Mouse (Mus musculus): ENCODE measurements at regions not wholly inside any gene's neighbourhood (a gene's known extent, or its start where the extent isn't known, plus 50 kb on each side); places are given as distances from the start of the nearest gene placed in this dataset.
"Not testable (repeated sequence)": the region's sequence is repeated elsewhere in the genome, so short reads cannot be mapped to it uniquely, and the experiment has no call there.

DNA sequence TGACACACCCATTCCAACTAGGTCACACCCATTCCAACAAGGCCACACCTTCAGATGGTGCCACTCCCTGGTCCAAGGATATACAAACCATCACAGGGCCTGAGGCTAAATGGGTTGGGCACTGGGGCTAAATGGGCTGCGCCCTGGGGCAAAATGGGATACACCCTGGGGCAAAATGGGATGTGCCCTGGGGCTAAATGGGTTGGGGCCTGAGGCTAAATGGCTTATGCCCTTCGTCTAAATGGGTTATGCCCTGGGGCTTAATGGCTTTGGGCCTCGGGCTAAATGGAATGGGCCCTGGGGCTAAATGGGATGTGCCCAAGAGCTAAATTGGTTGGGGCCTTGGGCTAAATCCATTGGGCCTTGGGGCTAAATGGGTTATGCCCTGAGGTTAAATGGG is 261.5 kb downstream of the Samd9l start:
- 78% methylated on average over 3 of the region's 3 CpGs for WGBS
- H3K9me3 ChIP-seq: peaks cover 63% of the 10 kb centered on the region
- DNase-seq (ENCODE audit: low spot score); H3K36me3 ChIP-seq; H3K4me1 ChIP-seq (replicated peaks); H3K27me3 ChIP-seq (ENCODE audit: insufficient read depth, poor library complexity, severe bottlenecking); H3K27ac ChIP-seq; H3K4me3 ChIP-seq: not testable (repeated sequence)

GRCm38 (mm10) chr6:3133763-3134162 is 265.6 kb downstream of the Samd9l start:
- not testable (repeated sequence) for H3K4me1 ChIP-seq (replicated peaks); H3K27me3 ChIP-seq (ENCODE audit: insufficient read depth, poor library complexity, severe bottlenecking); H3K4me3 ChIP-seq; DNase-seq (ENCODE audit: low spot score); H3K27ac ChIP-seq; H3K36me3 ChIP-seq
- peaks cover 46% of the 10 kb centered on the region for H3K9me3 ChIP-seq
- WGBS: 86% methylated on average over 4 of the region's 4 CpGs

DNA sequence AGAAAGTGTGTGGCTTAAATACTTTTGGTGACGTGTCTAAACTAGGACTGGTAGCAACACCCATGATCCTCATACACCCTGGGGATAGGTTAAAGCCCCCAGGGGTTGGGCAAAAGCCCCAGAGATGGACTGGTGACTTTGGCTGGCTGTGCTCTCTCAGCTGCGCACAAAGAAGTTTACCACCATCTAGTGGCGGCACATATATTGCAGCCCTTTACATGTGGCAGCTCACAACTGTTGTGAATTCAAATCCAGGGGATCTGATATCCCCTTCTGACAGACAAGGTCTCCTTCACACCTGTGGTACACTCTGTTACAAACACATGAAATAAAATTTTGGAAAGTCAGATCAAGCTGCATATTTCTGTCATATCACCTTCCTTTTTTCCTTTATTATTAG is 283.1 kb downstream of the Samd9l start:
- not testable (repeated sequence) for H3K4me3 ChIP-seq; H3K36me3 ChIP-seq; H3K9me3 ChIP-seq; H3K4me1 ChIP-seq (replicated peaks); DNase-seq (ENCODE audit: low spot score); H3K27ac ChIP-seq; H3K27me3 ChIP-seq (ENCODE audit: insufficient read depth, poor library complexity, severe bottlenecking)
- WGBS: 37% methylated on average over 2 of the region's 3 CpGs
